Mouse (Mus musculus): Measurements from ENCODE around the gene Nat8f6. TPM values are rescaled to one million over a fixed set of nuclear protein-coding genes. Genes with fewer than 3 reads are reported as not detected.
"Not testable (repeated sequence)": the region's sequence is repeated elsewhere in the genome, so short reads cannot be mapped to it uniquely, and the experiment has no call there.

The Nat8f6 gene
- polyA plus RNA-seq, 1 experiment, result not detected

DNA sequence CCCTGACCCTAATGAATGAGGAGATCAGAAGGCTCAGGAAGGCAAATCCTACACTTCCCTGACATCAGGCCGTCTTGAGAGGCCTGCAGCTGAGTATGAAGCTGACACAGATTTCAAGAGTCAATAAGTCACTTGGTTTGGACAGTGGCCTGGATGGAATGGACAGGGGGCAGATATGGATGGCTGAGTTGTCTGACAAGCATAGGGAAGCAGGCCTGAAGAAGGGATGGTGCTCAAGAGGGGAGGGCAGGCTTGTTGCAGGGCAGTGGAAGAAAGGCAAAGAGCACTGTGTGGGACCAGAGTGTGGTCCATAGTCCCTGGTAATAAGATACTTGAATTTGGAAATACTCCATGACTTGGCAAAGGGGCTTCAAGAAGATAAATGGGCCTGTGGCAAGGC, 8.7 kb upstream of the Nat8f6 start:
- no peak for TF ChIP-seq GATA1 (IDR thresholded peaks at IDR 0.05; ENCODE audit: low read length)

DNA sequence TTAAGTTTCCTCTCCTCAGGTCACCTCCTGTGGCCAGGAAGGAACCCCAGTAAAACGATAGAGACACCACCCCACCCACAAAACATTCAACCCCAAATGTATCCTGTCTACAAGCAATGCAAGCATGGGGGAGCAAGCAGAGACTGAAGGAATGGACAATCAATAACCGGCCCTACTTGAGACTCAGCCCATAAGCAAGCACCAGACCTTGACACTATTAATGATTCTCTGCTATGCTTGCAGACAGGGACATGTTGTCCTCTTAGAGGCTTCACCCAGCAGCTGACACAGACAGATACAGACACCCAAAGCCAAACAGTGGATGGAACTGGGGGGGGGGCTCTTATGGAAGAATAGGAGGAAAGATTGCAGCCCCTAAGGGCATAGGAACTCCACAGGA, 5.1 kb upstream of the Nat8f6 start:
- no peak for TF ChIP-seq GATA1 (IDR thresholded peaks at IDR 0.05; ENCODE audit: low read length)

DNA sequence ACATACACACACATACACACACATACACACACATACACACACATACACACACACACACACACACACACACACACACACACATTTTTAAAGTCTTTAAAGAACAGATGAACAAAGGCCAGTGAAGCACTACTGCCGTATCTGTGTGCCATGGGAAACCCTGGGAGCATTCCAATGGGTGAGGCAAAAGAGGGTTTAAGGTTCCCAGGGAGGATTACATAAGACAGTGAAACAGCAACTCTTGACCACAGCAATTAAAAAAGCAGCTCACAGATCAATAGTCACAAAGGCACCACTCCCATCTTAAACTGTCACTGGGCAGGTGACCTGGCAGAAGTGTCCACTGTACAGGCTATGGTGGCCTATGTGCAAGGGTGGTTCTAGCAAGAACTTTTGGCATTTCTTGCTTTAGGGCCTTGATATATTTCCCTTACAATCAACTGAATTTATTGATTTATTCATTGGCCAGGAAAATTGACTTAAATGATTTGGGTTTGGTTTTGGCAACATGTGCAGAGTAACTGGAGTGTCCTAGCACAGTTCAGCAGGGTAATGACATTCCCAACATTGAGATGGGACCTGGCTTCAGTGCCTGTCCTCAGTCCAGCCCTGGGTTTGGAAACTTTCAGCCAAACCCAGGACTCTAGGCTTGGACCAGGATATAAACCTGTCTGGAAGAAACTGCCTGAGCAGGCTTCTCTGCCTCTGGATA, 2.8 kb upstream of the Nat8f6 start:
- no peak for TF ChIP-seq GATA1 (IDR thresholded peaks at IDR 0.05; ENCODE audit: low read length)

DNA sequence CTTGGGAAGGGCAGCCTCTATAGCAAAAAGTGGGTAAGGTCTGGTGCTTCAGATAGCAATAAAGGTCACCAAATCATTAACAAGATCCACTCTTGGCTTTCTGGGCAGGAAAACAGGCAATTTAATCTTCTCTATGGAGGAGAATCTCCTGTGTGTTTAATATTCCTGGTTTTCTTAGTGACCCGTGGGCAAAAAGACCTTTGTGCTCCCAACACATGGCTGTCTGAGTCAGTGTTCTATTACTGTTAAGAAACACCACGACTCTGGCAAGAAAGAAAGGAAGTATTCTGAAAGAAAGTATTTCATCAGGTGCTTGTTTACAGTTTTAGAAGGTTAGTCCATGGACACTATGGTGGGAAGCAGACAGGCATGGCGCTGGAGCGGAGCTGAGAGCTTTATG, 1.5 kb upstream of the Nat8f6 start:
- no peak for TF ChIP-seq GATA1 (IDR thresholded peaks at IDR 0.05; ENCODE audit: low read length)

DNA sequence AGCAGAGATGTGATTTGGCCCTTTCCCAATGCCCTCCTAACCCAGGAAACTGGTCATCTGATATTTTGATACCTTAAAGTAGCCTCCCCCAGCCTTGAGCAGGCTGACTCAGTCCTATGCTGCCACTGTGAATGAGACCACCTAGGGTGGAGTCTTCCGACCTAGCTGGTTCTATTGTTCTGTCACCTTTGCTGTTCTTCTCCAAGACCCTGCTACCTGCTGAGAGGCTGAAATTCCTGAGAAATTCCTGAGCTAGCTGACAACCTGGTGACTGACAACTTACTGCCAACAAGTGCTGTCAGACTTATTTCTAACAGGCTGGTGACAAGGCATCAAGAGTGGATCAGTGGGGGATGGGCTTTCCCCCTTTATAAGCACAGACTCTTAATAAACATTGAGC, 2.4 kb downstream of the Nat8f6 start:
- TF ChIP-seq GATA1 (IDR thresholded peaks at IDR 0.05; ENCODE audit: low read length), result no peak

DNA sequence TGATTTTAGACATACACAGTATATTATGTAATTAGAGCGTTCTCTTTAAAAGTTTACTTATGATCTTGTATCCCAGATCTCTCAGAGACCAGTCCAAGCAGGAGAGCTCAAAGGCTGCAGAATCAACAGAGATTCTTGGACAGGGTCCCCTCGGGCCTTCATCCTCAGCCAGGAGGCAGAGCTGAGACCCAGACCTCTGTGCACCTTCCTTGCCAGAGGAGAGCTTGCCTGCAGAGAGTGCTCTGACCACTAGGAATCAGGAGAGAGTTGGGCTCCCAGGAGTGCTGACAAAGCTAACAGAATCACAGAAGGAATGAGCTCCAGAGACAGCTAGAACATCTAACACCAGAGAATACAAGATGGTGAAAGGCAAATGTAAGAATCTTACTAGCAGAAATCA, 7.4 kb downstream of the Nat8f6 start:
- no peak for TF ChIP-seq GATA1 (IDR thresholded peaks at IDR 0.05; ENCODE audit: low read length)

DNA sequence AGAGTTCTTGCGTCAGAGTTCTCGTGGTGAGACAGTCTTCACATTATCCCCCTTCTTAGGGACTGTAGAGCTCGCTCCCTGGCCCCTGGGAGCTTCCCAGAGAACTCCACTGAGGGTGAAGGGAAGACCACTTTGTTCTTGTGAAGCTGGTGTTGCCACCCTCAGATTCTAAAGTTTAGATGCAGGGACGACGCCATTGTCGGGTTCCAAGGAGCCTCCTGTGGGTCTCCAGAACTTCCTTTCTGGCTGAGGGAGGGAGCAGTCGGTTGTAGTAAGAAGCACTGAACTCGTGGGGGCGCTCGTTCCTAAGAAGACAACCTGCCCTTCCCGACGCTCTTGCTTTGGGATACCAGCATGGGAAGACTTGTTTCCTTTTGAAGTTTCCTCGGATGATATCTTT, 55.2 kb downstream of the Nat8f6 start, which contains the start of gene Nat8f3:
Gene Nat8f3 (minus strand): TSS at position 223 of the 400 bp plus-strand sequence.
- not testable (repeated sequence) for TF ChIP-seq GATA1 (IDR thresholded peaks at IDR 0.05; ENCODE audit: low read length)

Other genes starting within 250 kb of the Nat8f6 start
- 1.3 and 1.7 TPM in 2 replicates for gene Alms1, start 233.4 kb downstream of the Nat8f6 start, polyA plus RNA-seq (2012)
- gene Nat8f7, start 107.7 kb downstream of the Nat8f6 start, polyA plus RNA-seq (2012), result not detected in 2 replicates
- gene Nat8f3, start 55.2 kb downstream of the Nat8f6 start, polyA plus RNA-seq (2012), result not detected in 2 replicates
- gene Nat8f5, start within 50 bp of the Nat8f6 start, polyA plus RNA-seq (2012), result not detected in 2 replicates
- gene Nat8, start 11.1 kb upstream of the Nat8f6 start, polyA plus RNA-seq (2012), result not detected in 2 replicates
- not detected in 2 replicates for gene Nat8f2, start 48.2 kb upstream of the Nat8f6 start, polyA plus RNA-seq (2012)
- gene Nat8f4, start 83.9 kb upstream of the Nat8f6 start, polyA plus RNA-seq (2012), result 0.06 and 0.09 TPM in 2 replicates
- 5.7 and 7.1 TPM in 2 replicates for gene Tprkb, start 90.9 kb upstream of the Nat8f6 start, polyA plus RNA-seq (2012)
- 0.33 and 1.0 TPM in 2 replicates for gene Nat8f1, start 94.7 kb upstream of the Nat8f6 start, polyA plus RNA-seq (2012)
- gene Dusp11, start 140.7 kb upstream of the Nat8f6 start, polyA plus RNA-seq (2012), result 54.4 and 73.5 TPM in 2 replicates
- gene Figla, start 195.2 kb upstream of the Nat8f6 start, polyA plus RNA-seq (2012), result not detected in 2 replicates
- gene Add2, start 207.7 kb upstream of the Nat8f6 start, polyA plus RNA-seq (2012), result 109 and 115 TPM in 2 replicates